Mouse (Mus musculus) gastrocnemius, adult 18-20 months (tissue): ENCODE results near the gene Gm648. TPM values are rescaled to one million over a fixed set of nuclear protein-coding genes. Genes with fewer than 3 reads are reported as not detected.
"Not testable (repeated sequence)": the region's sequence is repeated elsewhere in the genome, so short reads cannot be mapped to it uniquely, and the experiment has no call there.

Experiments used
- DNase-seq: peaks from one replicate; pipeline ENCODE4 v3.0.0; 2021; ENCODE audit warnings: low spot score
- long read RNA-seq, 2 experiments: library from polyadenylated mRNA; stranded (forward); transcript quantifications; one replicate each; pipeline ENCODE4 v2.0.0; 2021
- microRNA-seq: library from miRNA; unstranded; fragments of <30 nt; microRNA quantifications from one replicate; pipeline ENCODE4 v1.2.0, GENCODE M21; 2021
- total RNA-seq, 2 experiments: library from RNA; stranded (reverse); gene quantifications; 2 replicates each; pipeline ENCODE4 v1.2.3; 2021

The Gm648 gene
- not detected for total RNA-seq
- long read RNA-seq, experiment 1 = 0 reads
- long read RNA-seq, experiment 2 = 0 reads

- DNase-seq = no peak
Observed at GRCm38 (mm10) chrX:56549506-56549905, at the start of gene Gm648. Gm648 (minus strand) TSS chrX:56549606.

GRCm38 (mm10) chrX:56597887-56598640, 48.7 kb upstream of the Gm648 start, which contains the start of gene Mmgt1:
Mmgt1 (minus strand) TSS chrX:56598069.
- peak; percentile 91 for DNase-seq

- no peak for DNase-seq
Observed at GRCm38 (mm10) chrX:56597219-56597886, 47.9 kb upstream of the Gm648 start.

- DNase-seq = no peak
Observed at GRCm38 (mm10) chrX:56578200-56578599, 28.8 kb upstream of the Gm648 start.

- peak; percentile 1 for DNase-seq
Observed at GRCm38 (mm10) chrX:56572465-56572864, 23.1 kb upstream of the Gm648 start.

- no peak for DNase-seq
Observed at GRCm38 (mm10) chrX:56553584-56553983, 4.2 kb upstream of the Gm648 start.

- DNase-seq = no peak
Observed at GRCm38 (mm10) chrX:56537162-56537561, 12.2 kb downstream of the Gm648 start.

GRCm38 (mm10) chrX:56531266-56531665, 18.1 kb downstream of the Gm648 start:
- DNase-seq = peak; percentile 41

- DNase-seq = not testable (repeated sequence)
Observed at GRCm38 (mm10) chrX:56524442-56524841, 25.0 kb downstream of the Gm648 start, which contains the start of gene Gm10477. Gm10477 (plus strand) TSS chrX:56524742.

GRCm38 (mm10) chrX:56497241-56497640, 52.2 kb downstream of the Gm648 start:
- DNase-seq = peak; percentile 1

Small RNA genes within 50 kb of the gene (microRNA-seq; reads per million reads assigned to microRNA genes)
- 1.4 reads per million for gene Mir5116

Other genes with a start within 250 kb of the Gm648 start
- 1 to 10 TPM; 2.4 to 2.8 TPM for gene Zfp449, start 203.2 kb downstream of the Gm648 start, total RNA-seq
- gene Smim10l2a, start 175.0 kb downstream of the Gm648 start, total RNA-seq = under 1 TPM in 1 of 2 experiments, not detected in 1; 0.09 TPM
- 1 to 10 TPM in 1 of 2 experiments, not detected in 1; 1.1 TPM for gene Gm2174, start 101.6 kb downstream of the Gm648 start, total RNA-seq
- gene Ints6l, start 94.7 kb downstream of the Gm648 start, total RNA-seq = 1 to 10 TPM; 3.4 to 4.8 TPM
- not detected for gene Gm10477, start 24.9 kb downstream of the Gm648 start, total RNA-seq
- gene Mmgt1, start 48.5 kb upstream of the Gm648 start, total RNA-seq = 10 to 100 TPM; 24.2 to 25.8 TPM
- 10 to 100 TPM; 25.1 to 26.3 TPM for gene Slc9a6, start 60.2 kb upstream of the Gm648 start, total RNA-seq
- gene Fhl1, start 182.2 kb upstream of the Gm648 start, total RNA-seq = 1,000 to 10,000 TPM; 1,822 to 2,163 TPM